Mouse (Mus musculus) spleen, embryonic (tissue): ENCODE results near the gene Tex29.

Source experiments
- CTCF ChIA-PET: fragments of 350-600 bp; sonication (Branson Sonifier 250); formaldehyde crosslinking; loops from one replicate; lab custom pipeline; 2022; lab: Charles Lee

Gene Tex29

DNA sequence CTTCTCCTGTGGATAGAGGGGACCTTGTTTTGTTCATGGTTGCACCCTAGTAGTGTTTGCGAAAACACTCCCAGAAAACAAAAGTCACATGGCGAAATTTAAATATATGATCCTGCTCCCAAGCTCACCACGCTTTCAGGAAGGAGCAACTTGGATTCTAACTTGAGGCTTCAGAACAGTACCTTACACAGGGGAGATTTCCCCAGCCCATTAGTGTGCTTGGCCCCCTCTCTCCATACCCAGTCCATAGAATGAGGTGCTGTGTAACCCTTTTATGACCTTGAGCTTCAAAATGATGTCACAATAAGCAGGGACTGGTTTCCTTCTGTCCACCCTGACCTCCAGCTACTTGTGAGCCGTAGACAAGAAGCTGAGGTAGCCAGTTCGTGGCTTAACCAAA is at the start of gene Tex29:
TSS of gene Tex29 (plus strand) at position 301 of the 400 bp plus-strand sequence.
- CTCF ChIA-PET = no interaction called here

DNA sequence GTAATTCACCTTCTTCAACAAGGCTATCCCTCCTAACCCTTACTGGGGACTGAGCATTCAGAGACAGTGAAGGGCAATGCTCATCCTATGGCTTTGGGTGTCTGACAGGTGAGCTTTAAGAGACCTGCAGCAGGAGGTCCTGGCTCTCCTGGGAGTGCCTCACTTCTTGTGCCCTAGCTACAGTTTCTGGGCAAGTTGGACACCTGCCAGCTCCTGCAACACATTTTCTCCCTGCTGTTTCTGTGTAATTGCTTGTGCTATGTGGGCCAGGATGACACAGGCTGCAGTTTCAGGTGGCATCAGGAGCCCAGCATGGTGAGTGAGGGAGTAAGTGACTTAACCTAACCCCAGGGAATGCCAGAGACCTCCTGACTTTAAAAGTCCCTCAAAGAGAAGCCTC is 45.3 kb upstream of the Tex29 start:
- CTCF ChIA-PET = interaction anchor here (0.7 kb wide), 1 partner anchor 1505 kb away, joined by 3 read pairs; no protein-coding TSS in a partner anchor

DNA sequence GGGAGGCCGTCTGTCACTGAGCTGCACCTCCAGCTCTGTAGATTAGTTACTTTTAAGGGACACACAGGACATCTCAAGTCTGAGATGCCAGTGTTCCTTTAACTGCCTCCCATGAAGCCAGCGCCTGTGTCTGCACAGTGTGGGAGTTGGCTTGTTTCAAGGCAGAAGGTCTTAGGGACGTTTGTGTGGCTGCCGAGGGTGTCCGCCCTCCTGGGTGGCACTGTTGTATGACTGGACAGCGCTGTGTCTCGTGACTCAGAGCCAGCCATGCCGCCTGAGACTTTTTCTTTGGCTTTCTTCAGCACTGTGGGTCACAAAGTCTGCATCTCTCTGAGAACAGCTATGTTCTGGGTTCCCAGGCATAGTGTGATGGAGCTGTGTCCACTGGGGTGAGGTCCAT is 43.1 kb upstream of the Tex29 start:
- CTCF ChIA-PET = no interaction called here

DNA sequence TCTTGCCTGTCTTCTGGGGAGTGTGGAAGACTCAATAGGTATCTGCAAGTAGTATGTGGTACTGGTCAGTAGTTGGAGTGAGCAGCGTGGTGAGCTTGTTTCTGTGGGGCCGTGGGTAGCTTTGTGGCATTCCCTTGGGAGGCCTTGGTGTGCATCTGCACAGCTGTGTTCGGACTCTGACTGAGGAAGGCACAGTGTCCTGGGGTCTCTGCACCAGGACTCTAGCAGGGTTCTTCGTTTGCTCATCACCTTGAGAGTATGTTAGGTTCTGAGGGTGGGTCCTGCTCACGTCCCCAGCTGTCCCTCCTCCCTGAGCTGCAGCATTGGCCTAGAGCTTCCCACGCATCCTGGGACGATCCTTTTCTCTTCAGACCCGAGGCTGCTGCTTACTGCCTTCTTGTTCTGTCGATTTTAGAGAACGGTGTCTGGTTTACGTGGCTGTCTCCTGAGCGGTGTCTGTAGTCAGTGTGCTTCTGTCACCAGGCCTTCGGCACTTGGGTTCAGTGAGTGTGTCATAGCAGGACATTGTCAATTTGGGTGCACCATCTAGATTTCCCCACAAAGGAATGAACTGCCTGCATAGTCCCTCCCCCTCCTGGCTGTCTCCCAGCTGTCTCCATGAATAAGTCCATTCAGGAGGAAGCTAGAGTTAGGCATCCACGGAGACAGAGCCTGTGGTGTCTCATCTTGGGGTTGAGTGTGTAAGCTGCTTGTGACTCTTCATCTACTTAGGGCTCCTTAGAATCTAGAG is 42.4 kb upstream of the Tex29 start:
- CTCF ChIA-PET = no interaction called here

DNA sequence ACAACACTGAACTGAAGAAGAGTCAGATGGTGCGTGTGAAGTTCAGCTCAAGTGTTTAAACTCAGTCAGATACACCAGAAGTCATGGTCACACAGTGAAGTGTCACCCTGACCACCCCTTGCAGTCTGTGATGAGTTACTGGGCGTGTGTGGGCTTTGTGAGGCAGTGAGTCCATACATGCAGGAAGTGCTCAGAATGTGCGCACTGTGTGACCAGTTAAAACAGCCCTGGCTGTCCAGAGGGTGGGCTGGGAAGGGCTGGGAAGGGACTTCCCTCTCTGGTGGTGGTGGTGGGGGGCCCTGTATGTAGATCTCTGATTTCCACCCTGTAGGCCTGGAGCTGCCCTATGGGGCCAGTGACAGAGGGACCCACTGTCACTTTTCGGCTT is 41.8 kb upstream of the Tex29 start:
- CTCF ChIA-PET = no interaction called here

DNA sequence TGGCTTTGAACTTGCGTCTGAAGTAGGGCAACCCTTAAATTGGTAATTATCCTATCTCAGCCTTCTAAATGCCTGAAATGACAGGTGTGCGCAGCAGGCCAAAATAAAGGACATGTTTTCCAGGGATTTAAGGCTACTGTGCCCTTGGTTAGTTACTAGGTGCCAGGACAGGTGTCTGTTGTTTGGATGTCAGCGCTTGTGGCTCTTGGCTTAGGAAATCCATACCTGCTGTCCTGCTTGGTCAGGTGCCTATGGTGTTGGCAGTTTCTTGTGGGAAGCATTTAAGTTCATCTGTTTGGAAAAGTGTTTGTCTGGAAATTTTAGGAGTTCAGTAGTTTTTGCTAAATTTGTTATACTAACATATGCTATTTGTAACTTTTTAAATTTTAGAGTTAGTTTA is 41.2 kb upstream of the Tex29 start:
- CTCF ChIA-PET = no interaction called here

DNA sequence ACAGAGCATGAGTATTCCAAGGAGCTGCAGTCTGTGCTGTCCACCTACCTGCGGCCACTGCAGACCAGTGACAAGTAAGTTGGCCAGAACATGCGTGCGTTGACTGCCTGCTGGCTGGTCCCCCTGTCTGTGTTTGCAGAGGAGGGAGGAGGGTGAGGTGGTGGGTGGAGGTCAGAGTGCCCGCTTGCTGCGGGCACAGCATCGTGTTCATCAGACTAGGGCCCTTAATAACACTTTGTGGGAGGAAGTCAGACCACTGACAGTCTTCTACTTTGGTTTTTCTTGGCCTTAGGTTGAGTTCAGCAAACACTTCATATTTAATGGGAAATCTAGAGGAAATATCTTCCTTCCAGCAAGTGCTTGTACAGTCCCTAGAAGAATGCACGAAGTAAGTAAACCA is 39.8 kb upstream of the Tex29 start:
- CTCF ChIA-PET = interaction anchor here (0.6 kb wide), 1 partner anchor 171 kb away, joined by 4 read pairs; no protein-coding TSS in a partner anchor

DNA sequence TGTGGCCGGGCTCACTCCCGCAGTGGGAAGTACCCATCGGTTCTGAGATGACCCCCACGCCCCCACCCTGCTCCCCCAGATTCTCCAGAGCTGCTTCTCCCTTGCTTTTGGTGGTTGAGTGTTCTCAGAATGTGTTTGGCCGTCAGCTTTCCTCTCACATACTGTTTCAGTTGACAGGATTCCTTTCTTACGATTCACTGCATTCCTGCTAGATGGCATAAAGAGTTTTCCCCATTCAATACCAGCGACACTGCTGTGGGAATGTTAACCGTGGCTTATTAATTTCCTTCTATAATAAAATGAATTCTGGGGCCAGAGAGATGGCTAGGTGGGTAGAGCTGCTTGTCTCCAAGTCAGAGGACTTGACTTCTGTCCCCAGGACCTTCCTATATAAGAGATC is 38.7 kb upstream of the Tex29 start:
- CTCF ChIA-PET = no interaction called here

DNA sequence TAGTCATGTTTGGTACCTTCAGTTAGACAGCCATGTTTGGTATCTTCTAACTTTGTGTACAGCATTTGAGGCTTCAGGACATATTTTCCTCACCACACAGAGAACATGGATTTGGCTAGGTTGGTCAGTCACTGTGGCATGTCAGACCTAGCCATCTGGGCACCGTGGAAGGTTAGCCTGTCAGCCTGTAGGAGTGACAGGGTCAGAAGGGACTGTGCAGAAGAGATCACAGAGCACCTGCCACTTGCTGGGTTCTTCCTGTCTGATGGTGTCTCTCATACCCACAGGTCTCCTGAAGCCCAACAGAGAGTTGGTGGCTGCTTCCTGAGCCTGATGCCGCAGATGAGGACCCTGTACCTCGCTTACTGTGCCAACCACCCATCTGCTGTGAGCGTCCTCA is 35.4 kb upstream of the Tex29 start:
- CTCF ChIA-PET = no interaction called here

DNA sequence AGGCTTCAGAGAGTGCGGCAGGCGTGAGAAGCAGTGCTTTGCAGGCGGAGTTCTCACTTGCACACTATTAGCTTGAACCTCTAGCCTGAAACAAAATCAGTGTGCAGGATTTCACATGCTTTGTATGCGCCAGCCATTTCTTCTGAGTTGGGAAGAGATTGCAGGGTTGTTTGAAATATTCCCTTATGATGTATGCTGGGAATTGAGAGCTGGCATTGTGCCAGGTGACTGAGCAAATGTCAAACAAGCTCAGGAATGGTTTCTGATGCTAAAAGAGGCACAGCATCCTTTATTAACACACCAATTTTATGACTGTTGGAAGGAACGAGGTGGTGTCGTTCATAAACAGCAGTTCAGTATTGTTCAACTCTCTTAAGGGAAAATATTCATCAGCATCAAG is 34.0 kb upstream of the Tex29 start:
- CTCF ChIA-PET = no interaction called here

DNA sequence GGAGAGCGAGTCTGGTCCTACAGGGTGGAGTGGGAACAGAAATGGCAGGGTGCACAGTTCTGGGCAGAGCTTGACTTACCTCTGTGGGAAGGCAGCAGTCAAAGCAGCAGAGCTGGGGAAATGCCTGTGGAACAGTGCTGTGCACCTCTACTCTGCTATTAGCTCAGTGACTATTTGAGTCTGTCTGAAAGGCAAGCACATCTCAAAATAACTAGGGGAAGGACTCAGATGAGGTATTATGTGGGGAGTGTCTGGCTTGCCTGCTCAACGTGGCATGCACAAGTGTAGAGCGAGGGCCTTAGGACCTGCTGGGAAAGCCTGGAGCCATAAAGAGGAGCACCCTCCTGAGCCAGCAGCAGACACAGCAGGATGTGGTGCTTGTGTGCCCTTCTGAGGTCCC is 32.9 kb upstream of the Tex29 start:
- CTCF ChIA-PET = interaction anchor here (0.7 kb wide), 1 partner anchor 56 kb away, joined by 5 read pairs; no protein-coding TSS in a partner anchor

DNA sequence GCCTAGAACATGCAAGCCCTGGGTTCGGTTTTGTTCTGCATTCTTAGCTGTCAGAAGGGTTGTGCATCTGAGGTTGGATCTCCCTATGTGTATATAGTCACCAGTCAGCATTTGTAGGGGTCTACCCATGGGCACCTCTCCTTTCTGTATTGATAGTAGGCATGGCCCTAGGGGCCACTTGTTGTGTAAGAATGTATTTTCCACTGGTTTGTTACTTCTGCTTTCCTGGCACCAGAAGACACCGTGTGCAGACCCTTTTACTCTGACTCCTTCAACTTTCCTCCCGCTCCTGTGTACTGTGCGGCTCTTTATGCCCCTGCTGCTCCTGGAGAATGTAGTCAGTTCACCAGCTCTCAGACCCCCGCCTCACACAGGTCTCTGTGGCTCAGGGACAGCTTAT is 32.2 kb upstream of the Tex29 start:
- CTCF ChIA-PET = no interaction called here

DNA sequence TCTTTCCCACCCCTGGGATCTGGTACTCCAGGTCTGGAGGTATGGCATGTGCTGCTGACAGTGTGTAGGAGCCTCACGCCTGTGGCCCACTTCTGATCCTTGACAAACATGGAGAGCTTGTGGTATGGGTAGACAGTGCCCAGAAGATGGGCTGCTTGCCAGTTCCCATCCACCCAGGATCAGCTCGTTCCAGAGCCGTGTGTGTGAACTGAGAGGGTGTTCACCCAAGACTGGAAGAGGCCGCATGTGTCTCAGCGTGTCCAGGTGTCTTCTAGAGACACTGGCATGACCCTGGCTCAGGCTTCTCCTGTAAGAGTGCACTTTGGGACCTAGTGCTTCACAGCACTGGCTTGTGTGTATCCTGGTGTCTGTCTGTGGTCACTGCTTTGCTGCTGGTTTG is 29.8 kb upstream of the Tex29 start:
- CTCF ChIA-PET = no interaction called here

DNA sequence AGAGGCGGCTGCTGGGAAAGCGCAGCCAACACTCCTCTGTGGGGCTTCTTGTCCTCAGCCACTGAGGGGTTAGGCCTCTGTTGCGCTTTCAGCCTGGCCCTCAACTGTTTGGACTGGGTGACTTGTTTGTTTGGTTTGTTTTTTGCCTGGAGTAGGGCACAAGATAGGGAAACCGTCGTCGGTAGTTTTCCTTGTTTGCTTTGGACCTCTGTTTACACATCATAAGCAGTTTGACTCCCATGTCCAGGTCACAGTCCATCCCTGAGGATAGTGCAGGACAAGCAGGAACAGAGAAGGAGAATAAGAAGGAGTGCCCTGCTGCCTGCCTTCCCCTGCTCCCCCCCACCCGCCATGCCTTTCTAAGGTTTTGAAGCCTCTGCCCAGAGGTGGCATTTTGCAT is 26.5 kb upstream of the Tex29 start:
- CTCF ChIA-PET = no interaction called here

DNA sequence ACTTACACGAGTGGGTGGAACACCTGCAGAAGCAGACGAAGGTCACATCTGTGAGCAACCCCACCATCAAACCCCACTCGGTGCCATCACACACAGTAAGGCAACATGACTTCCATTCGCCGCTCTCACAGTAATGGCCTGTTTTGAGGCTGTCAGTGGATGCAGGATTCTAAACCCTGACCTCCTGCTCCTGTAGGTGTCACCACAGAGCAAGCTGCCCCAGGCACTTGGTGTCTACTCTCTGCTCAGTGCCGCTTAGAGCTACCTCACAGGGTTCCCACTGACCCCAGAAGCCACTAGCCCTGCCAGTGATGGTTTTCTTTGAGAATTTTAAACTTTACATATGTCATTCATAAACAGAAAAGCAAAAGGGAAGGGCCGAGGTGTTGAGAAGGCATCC is 25.1 kb upstream of the Tex29 start:
- CTCF ChIA-PET = no interaction called here

DNA sequence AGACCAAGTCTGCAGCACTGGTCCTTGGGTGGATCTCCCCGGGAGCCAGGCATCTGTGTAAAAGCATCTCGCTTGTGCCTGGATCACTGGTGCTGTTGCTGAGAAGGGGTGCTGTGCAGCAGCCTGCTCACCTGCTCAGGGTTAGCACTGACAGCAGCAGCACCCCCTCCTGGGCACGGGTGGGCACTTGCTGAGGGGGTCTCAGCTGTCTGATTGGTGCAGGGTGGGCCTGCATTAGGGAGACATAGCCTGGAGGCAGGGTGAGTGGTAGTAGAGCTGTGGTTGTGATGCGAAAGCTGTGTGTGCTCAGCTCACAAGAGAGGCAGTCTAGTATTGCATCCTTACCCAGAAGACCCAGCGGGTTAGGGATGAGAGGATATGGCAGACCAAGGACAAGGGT is 20.1 kb upstream of the Tex29 start:
- CTCF ChIA-PET = no interaction called here

DNA sequence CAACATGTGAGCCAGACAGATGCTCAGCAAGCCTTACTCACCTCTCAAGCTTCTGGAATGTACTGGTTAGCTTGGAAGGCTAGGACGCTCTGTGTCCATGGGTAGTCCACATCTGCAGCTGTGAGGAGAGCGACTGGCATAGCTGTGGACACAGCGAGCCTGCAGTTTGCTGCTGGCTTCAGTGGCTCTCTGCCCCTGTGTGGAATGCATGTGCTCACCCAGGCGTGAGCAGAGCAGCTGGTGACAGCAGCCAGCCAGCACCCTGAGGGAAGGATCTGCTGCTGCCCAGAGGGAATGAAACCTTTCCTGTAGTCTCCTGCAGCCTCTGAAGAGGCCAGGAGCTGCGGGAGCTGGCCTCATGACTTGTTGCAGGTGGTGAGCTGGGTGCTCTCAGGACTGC is 19.7 kb upstream of the Tex29 start:
- CTCF ChIA-PET = no interaction called here

DNA sequence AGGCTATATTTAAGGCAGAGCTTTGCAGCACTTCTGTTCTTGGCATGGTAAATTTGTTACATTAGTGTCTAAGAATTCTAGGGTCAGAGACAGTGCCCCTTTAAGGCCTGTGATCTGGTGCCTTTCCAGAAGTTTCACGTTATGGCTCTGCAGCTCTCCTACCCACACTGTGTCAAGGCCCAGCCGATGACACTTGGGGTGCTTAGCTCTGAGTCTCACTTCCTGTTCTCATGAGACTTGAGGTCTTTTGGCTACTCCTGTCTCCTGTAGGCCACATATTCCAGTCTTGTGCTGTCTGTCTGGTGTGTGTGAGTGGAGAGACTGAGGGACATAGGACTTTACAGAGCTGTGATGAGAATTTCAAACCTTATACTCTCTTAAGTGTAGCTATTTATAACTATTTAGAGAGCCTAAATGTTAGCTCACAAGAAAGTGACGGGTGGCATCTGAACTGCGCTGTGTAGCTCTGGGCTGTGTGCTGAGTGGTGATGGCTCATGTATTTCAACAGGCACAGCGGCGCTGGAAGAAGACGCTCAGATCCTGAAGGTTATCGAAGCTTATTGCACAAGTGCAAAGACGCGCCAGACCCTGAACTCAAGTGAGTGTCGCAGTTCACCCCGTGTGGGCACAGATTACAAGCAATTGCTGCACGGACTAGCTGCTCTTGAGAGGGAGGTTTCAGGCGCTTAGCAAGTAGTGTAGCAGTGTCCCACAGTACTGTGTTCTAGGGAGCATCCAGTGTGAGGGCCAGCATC is 18.6 kb upstream of the Tex29 start:
- CTCF ChIA-PET = no interaction called here

DNA sequence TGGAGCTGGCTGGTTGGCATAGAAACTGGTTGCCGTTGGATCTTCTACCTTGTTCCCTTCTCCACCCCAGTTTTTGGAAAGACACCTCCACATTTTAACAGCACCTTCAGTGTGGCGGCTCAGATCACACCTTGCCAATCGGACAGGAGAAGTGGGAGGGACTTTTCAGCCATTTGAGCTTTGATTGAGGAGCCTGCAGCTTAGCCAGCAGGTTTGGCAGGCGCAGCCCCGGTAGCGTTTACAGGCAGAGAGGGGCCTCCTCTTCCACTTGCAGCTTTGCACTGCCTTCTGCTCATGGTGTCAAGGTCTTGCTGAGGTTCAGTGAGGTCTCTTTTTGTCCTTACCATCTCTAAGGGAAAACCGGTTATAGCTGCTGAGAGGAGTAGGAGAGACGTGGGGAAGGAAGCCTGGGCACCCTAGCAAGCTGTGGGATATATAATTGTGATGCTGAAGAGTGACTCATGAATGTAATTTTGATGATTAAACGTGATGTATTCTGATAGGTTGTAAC is 17.7 kb upstream of the Tex29 start:
- CTCF ChIA-PET = no interaction called here

DNA sequence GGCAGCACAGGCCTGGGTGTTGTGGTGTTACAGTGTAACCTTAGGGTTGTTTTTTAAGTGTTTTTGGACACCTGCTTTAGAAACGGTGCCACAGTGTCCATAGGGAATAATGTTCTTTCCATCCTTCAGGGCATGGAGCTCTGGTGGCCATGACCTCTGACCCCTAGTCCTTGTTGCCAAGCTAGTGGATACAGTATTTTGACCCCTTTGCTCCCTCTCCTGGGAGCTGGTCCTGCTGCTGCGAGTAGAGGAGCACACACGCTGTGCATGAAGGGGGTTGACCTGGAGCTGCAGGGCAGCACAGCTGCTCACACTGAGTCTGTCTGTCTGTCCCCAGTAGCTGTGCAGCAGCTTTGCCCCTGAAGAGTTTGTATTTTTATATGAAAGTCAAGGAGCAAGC is 14.5 kb upstream of the Tex29 start:
- CTCF ChIA-PET = no interaction called here

DNA sequence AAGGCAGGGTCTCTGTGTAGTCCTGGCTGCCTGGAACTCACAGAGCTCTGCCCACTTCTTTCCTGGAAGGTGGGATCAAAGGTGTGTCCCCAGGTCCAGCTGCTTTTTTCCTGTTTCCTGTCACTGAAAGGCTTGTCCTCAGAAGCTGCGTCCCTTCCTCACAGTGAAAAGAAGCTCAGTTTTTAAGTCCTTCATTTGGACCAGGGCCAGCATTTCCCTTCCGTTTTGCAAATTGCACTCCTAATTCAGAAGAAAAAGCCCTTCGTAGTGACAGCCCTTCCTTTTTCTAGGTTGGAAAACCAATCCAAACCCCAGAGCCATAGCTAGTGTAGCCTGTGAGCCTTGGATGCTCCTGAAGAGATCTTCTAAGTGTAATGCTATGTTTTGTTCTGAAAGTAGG is 13.0 kb upstream of the Tex29 start:
- CTCF ChIA-PET = no interaction called here

DNA sequence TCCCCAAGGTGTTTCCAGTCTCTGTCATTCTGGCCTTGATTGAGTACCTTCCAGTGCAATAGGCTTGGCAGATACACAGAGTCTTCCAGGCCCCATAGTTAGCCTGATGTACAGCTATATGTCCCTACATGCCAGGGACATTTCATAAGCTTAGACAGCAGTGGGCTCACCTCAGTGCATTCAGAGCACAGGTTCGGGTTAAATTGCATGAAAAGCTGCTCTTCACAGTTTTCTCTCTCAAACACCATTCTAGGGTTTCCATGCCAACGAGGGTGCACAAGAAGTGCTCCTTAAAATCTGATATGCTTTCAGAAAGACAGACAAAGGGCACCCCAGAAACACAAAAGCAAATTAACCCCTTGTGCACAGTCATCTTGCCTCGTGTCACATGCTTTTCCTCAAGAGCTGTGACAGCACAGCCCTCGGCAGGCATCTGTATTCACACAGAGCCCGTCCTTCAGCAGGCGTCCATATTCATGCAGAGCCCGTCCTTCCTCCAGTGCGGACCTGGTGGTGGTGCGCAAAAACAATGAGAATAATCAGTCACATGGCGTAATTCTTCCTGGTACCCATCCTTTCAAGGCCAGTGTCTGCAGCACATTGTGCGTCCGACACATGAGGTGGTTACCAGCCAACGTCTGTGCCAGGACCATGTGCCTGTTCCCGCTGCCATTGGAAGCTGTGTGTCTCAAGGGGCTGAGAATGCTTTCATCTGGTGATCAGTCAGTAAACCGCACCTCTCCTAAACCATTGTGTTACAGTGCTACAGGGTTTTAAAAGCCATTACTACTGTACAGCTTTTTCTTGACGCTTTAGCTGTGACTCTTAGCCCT is 9.8 kb upstream of the Tex29 start:
- CTCF ChIA-PET = no interaction called here
